Mouse (Mus musculus) stomach, postnatal 0 days (tissue): ENCODE results near the gene Casp8ap2.
A peak's percentile ranks its signal among the peaks of the same experiment; 100 is the strongest.

Experiments
- CTCF ChIP-seq: IDR thresholded peaks from 2 replicates; pipeline ENCODE4 v1.5.1; 2016; ENCODE audit warnings: antibody characterized with exemption, low read depth, mild to moderate bottlenecking, moderate library complexity
- EP300 ChIP-seq: optimal IDR thresholded peaks from 2 replicates; pipeline ENCODE3; 2016; ENCODE audit warnings: antibody characterized with exemption

GRCm38 (mm10) chr4:32615034-32615881 is at the start of gene Casp8ap2:
- TF ChIP-seq CTCF: 0 out of 2 replicates have a peak, but pooled peaks have one; percentile 11
- TF ChIP-seq EP300: no peak
